Mouse (Mus musculus) MEL (cell line): Measurements from ENCODE around the gene Lnx1. TPM values are rescaled to one million over a fixed set of nuclear protein-coding genes. Genes with fewer than 3 reads are reported as not detected.

Source experiments
- DNase-seq: peaks from one replicate; pipeline ENCODE4 v3.0.0; 2011; ENCODE audit warnings: low read depth, low spot score
- H3K27ac ChIP-seq: 2 replicates; pipeline ENCODE4 v1.5.1; 2012; ENCODE audit warnings: low read depth, mild to moderate bottlenecking, control low read depth, low read length, moderate library complexity; ENCODE audit not compliant: control insufficient read depth
- H3K27me3 ChIP-seq, 2 experiments: fragments of 150-350 bp in 1 of 2; sonication (generic) in 1 of 2; 2 replicates each; pipeline ENCODE4 v1.6.1; 2012; ENCODE audit warnings: low read length in 2 of 2, mild to moderate bottlenecking in 2 of 2, improper control_type of control experiment in 1 of 2, moderate library complexity in 1 of 2; ENCODE audit not compliant: insufficient read depth in 2 of 2, control insufficient read depth in 1 of 2
- H3K36me3 ChIP-seq, 2 experiments: 2 replicates each; pipeline ENCODE4 v1.6.1; 2012 to 2014; ENCODE audit warnings: low read length in 2 of 2, improper control_type of control experiment in 1 of 2, inconsistent platforms in 1 of 2, mild to moderate bottlenecking in 1 of 2; ENCODE audit not compliant: insufficient read depth in 2 of 2, control insufficient read depth in 1 of 2
- H3K4me1 ChIP-seq, 2 experiments: fragments of 150-350 bp in 1 of 2; sonication (generic) in 1 of 2; 2 replicates each; pipeline ENCODE4 v1.6.1; 2012; ENCODE audit warnings: low read length in 2 of 2, improper control_type of control experiment in 1 of 2, mild to moderate bottlenecking in 1 of 2; ENCODE audit not compliant: insufficient read depth in 2 of 2, control insufficient read depth in 1 of 2
- H3K4me3 ChIP-seq, 2 experiments: fragments of 150-350 bp in 1 of 2; sonication (generic) in 1 of 2; 2 replicates each; pipeline ENCODE4 v1.5.1; 2012; ENCODE audit warnings: low read depth in 2 of 2, low read length in 2 of 2, mild to moderate bottlenecking in 2 of 2, moderate library complexity in 2 of 2, control low read depth in 1 of 2, improper control_type of control experiment in 1 of 2; ENCODE audit not compliant: control insufficient read depth in 1 of 2, insufficient read depth in 1 of 2
- H3K79me2 ChIP-seq: 2 replicates; pipeline ENCODE4 v1.6.1; 2012; ENCODE audit warnings: mild to moderate bottlenecking, low read length, moderate library complexity; ENCODE audit not compliant: control insufficient read depth, poor library complexity, insufficient read depth
- H3K9ac ChIP-seq: 2 replicates; pipeline ENCODE4 v1.6.1; 2012; ENCODE audit warnings: low read depth, mild to moderate bottlenecking, control low read depth, low read length, moderate library complexity; ENCODE audit not compliant: control insufficient read depth, poor library complexity, severe bottlenecking
- H3K9me3 ChIP-seq: fragments of 150-350 bp; sonication (generic); replicated peaks from 2 replicates; pipeline ENCODE4 v1.6.1; 2012; ENCODE audit warnings: mild to moderate bottlenecking, low read length, improper control_type of control experiment, moderate library complexity; ENCODE audit not compliant: insufficient read depth
- CTCF ChIP-seq, 3 experiments: IDR thresholded peaks in 2 of 3; conservative IDR thresholded peaks in 1 of 3; 2 replicates each; pipeline ENCODE4 v1.5.1; 2011 to 2012; ENCODE audit warnings: low read length in 3 of 3, low read depth in 2 of 3, mild to moderate bottlenecking in 2 of 3, improper control_type of control experiment in 1 of 3, inconsistent platforms in 1 of 3, mixed read lengths in 1 of 3, moderate library complexity in 1 of 3; ENCODE audit not compliant: control insufficient read depth in 1 of 3, insufficient read depth in 1 of 3, poor library complexity in 1 of 3, severe bottlenecking in 1 of 3
- EP300 ChIP-seq, 2 experiments: IDR thresholded peaks; 2 replicates each; pipeline ENCODE4 v1.6.1; 2011; ENCODE audit warnings: improper control_type of control experiment in 2 of 2, low read length in 2 of 2, low read depth in 1 of 2, mild to moderate bottlenecking in 1 of 2
- ETS1 ChIP-seq: IDR thresholded peaks from 2 replicates; pipeline ENCODE4 v1.6.1; 2012; ENCODE audit warnings: low read depth, mild to moderate bottlenecking, inconsistent platforms, low read length, improper control_type of control experiment, moderate library complexity
- GATA1 ChIP-seq: IDR thresholded peaks from 2 replicates; pipeline ENCODE4 v1.6.1; 2011; ENCODE audit warnings: low read depth, low read length, improper control_type of control experiment
- JUND ChIP-seq: IDR thresholded peaks from 2 replicates; pipeline ENCODE4 v1.6.1; 2011; ENCODE audit warnings: low read depth, mild to moderate bottlenecking, improper control_type of control experiment, low read length
- KAT2A ChIP-seq: conservative IDR thresholded peaks from 2 replicates; pipeline ENCODE4 v1.6.1; 2012; ENCODE audit warnings: low read depth, low read length, improper control_type of control experiment, inconsistent platforms
- MAX ChIP-seq: IDR thresholded peaks from 2 replicates; pipeline ENCODE4 v1.6.1; 2011; ENCODE audit warnings: low read length, improper control_type of control experiment
- MEF2A ChIP-seq: IDR thresholded peaks from 2 replicates; pipeline ENCODE4 v1.6.1; 2014; ENCODE audit warnings: low read depth, mild to moderate bottlenecking, inconsistent platforms, low read length, improper control_type of control experiment; ENCODE audit not compliant: poor library complexity, insufficient replicate concordance, severe bottlenecking; ENCODE audit errors: extremely low read depth
- MXI1 ChIP-seq: IDR thresholded peaks from 2 replicates; pipeline ENCODE4 v1.6.1; 2011; ENCODE audit warnings: mild to moderate bottlenecking, low read depth, low read length, improper control_type of control experiment
- MYB ChIP-seq: IDR thresholded peaks from 2 replicates; pipeline ENCODE4 v1.6.1; 2011; ENCODE audit warnings: mild to moderate bottlenecking, low read depth, low read length, improper control_type of control experiment
- MYC ChIP-seq: IDR thresholded peaks from 2 replicates; pipeline ENCODE4 v1.6.1; 2011; ENCODE audit warnings: low read depth, mild to moderate bottlenecking, low read length, improper control_type of control experiment, moderate library complexity
- NRF1 ChIP-seq: IDR thresholded peaks from 2 replicates; pipeline ENCODE4 v1.6.1; 2014; ENCODE audit warnings: low read depth, mild to moderate bottlenecking, inconsistent platforms, low read length, improper control_type of control experiment, moderate library complexity; ENCODE audit not compliant: poor library complexity, insufficient read depth, severe bottlenecking
- POLR2A ChIP-seq, 2 experiments: IDR thresholded peaks; 2 replicates each; pipeline ENCODE4 v1.6.1; 2011 to 2012; ENCODE audit warnings: low read length in 2 of 2, mild to moderate bottlenecking in 2 of 2, control low read depth in 1 of 2, improper control_type of control experiment in 1 of 2, low read depth in 1 of 2, moderate library complexity in 1 of 2; ENCODE audit not compliant: control insufficient read depth in 1 of 2, insufficient read depth in 1 of 2, poor library complexity in 1 of 2
- POLR2AphosphoS2 ChIP-seq: IDR thresholded peaks from 2 replicates; pipeline ENCODE4 v1.6.1; 2011; ENCODE audit warnings: low read length, improper control_type of control experiment
- USF1 ChIP-seq: IDR thresholded peaks from 2 replicates; pipeline ENCODE4 v1.6.1; 2014; ENCODE audit warnings: low read depth, mild to moderate bottlenecking, inconsistent platforms, low read length, improper control_type of control experiment, moderate library complexity
- ZNF384 ChIP-seq: IDR thresholded peaks from 2 replicates; pipeline ENCODE4 v1.6.1; 2012; ENCODE audit warnings: low read depth, mild to moderate bottlenecking, inconsistent platforms, low read length, improper control_type of control experiment
- polyA plus RNA-seq, 2 experiments: library from polyadenylated mRNA; stranded (reverse) in 1 of 2; unstranded in 1 of 2; fragments of >175 nt in 1 of 2; fragments of >200 nt in 1 of 2; gene quantifications; 2 replicates each; pipeline versions ENCODE4 v1.2.1 to v1.2.4; 2012; ENCODE audit warnings: low replicate concordance in 2 of 2, low read depth in 1 of 2; ENCODE audit not compliant: insufficient read length in 2 of 2, insufficient read depth in 1 of 2, missing spikeins in 1 of 2
- total RNA-seq: library from RNA; depleted of rRNA; stranded (reverse); fragments of 300-350 nt; gene quantifications from 2 replicates; pipeline ENCODE4 v1.2.3, GENCODE M21; 2012

Gene Lnx1
- total and polyA plus RNA-seq, 3 experiments, result 0.06 TPM; not detected in 2

DNA sequence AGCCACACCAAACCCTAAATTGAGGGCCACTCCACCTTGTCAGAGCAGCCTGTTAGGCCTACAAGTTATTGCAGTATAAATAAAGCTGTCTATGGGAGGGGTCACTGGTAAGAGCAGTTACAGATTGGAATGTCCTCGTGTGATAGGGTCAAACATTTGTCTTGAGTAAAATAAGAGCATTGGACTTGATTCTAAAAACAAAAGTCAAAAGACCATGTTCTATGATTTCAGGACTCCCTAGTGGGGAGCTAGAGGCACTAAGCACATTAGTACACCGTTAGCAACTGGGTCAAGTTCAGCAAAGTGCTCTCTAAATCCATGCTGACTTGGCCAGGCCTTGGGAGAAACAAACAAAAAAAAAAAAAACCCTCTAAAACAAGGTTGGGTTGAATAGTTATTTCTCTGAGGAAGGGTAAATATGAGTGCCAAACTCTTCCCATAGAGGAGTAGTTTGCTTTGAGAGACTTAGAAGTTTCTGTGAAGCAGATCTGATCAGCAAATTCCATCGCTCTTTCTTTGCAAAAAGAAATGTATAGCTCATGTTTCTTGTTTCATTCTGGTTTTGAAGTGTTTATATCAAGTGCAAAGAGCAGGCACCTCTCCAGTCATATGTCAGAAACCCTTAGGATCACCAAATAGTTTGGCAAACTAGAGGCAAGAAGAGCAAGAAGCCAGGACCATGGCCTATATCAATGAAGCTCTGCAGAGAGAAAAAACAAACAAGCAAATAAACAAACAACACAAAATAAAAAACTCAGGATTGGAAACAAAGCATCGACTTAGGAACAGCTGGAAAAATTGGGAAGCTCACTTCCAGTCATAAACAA is 40.8 kb downstream of the Lnx1 start:
- H3K27me3 ChIP-seq, result peaks cover 11 to 17% of the 10 kb centered on the region in 2 experiments

DNA sequence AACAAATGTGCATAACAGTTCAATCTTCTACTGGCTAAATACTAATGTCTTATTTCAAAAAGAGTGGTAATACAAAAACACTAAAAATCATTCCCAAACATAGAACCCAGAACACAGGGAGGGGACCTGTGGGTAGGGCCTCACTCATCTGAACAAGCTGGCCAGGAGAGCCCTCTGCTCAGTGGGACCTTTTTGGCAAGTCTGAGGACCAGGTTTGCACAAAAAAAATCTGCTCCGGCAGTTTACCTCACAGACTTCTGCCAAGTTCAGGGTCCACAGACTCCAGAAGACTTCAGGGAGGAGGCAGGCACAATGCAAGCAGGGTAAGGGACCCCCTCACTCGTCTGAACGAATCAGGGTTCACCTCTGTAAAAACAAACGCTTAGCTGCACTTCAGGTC is 42.9 kb downstream of the Lnx1 start:
- Histone ChIP-seq H3K27ac (no peak overlapping the region), H3K9ac (no peak overlapping the region), H3K36me3 (no peaks in the 10 kb centered on the region), H3K4me3 (no peak overlapping the region), H3K4me1 (peaks cover 0 to 3% of the 10 kb centered on the region in 2 experiments; a peak in 2 of 4 replicates), H3K79me2 (no peaks in the 10 kb centered on the region), H3K9me3 (no peaks in the 10 kb centered on the region), H3K27me3 (peaks cover 11 to 17% of the 10 kb centered on the region in 2 experiments)
- TF ChIP-seq NRF1, result no peak
- TF ChIP-seq ZNF384, result no peak
- TF ChIP-seq MYC, result no peak
- no peak for TF ChIP-seq KAT2A
- TF ChIP-seq POLR2AphosphoS2, result no peak
- no peak for DNase-seq

More for the DNA sequence above, 40.8 kb downstream of the Lnx1 start:
- no peaks in the 10 kb centered on the region for H3K36me3 ChIP-seq
- no peak overlapping the region for H3K4me3 ChIP-seq
- no peak for DNase-seq
- TF ChIP-seq JUND (no peak), USF1 (no peak), MXI1 (no peak), POLR2A (IDR thresholded peaks at IDR 0.05; ENCODE audit: control insufficient read depth in 1 of 2, insufficient read depth in 1 of 2, low read depth in 1 of 2, low read length in 2 of 2, poor library complexity in 1 of 2) (no peak)
- H3K4me1 ChIP-seq, result peaks cover 0 to 2% of the 10 kb centered on the region in 2 experiments; a peak in 2 of 4 replicates
- no peaks in the 10 kb centered on the region for H3K79me2 ChIP-seq
- H3K9ac ChIP-seq, result no peak overlapping the region
- H3K9me3 ChIP-seq, result no peaks in the 10 kb centered on the region
- H3K27ac ChIP-seq, result no peak overlapping the region

DNA sequence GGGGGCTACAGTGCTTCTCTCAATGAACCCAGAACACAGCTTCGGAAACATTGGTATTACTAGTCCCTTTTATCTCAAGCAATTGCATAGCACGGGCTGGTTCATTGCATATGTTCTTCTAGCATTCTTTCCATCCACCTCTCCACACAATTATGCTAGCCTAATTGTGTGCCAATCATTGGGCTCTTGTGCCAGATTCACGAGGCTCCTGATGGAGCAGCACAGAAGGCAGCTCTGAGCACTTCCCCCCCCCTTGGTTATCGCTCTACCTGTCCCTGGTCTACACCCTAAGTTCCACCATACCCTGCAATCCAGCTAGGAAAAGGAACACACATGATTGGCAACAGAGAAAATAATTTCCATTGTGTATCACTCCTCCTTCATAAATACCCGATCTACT is 43.4 kb downstream of the Lnx1 start:
- no peak for DNase-seq
- TF ChIP-seq ETS1 (no peak), MEF2A (no peak), EP300 (IDR thresholded peaks at IDR 0.05; ENCODE audit: low read depth in 1 of 2, low read length in 2 of 2) (no peak), ZNF384 (no peak), CTCF (IDR thresholded peaks at IDR 0.05 in 2 of 3, conservative IDR thresholded peaks at IDR 0.05 in 1 of 3; ENCODE audit: control insufficient read depth in 1 of 3, insufficient read depth in 1 of 3, low read depth in 2 of 3, low read length in 3 of 3, poor library complexity in 1 of 3, severe bottlenecking in 1 of 3) (no peak), GATA1 (no peak), MYB (no peak), MAX (no peak)
- no peaks in the 10 kb centered on the region for H3K36me3 ChIP-seq
- no peak overlapping the region for H3K9ac ChIP-seq
- H3K4me1 ChIP-seq, result peaks cover 0 to 3% of the 10 kb centered on the region in 2 experiments; a peak in 2 of 4 replicates
- no peaks in the 10 kb centered on the region for H3K79me2 ChIP-seq
- no peaks in the 10 kb centered on the region for H3K9me3 ChIP-seq
- no peak overlapping the region for H3K4me3 ChIP-seq
- H3K27ac ChIP-seq, result no peak overlapping the region
- H3K27me3 ChIP-seq, result peaks cover 10 to 13% of the 10 kb centered on the region in 2 experiments
